In genomic region chr1:34432411-34432775, GRCm38 (mm10) we compare ENCODE assay signal across 9 mouse cellular contexts. TPM values are rescaled to one million over a fixed set of nuclear protein-coding genes. Genes with fewer than 3 reads are reported as not detected.
DNase-seq lines count a peak whose midpoint lies in the region; ATAC-seq lines count a peak whose summit lies in the region.
"Had no signal": no experiment of that assay in that cellular context is flagged by ENCODE, and none has a peak within 500 bp of the region (broad histone marks: within the 10 kb centered on the region; RNA-seq: fewer than 3 reads in every experiment).

No protein-coding gene starts in this region.

- H3K27ac ChIP-seq in forebrain, embryonic 12.5 days: peak overlapping the region; percentile 84; the same call in 1 of the 2 replicates
- no peak overlapping the region; the same call in 1 of the 2 replicates for H3K27ac ChIP-seq in intestine, embryonic 14.5 days (ENCODE audit: low read depth)

- H3K4me3 ChIP-seq in erythroblast, embryonic 14.5 days (replicated peaks): peak overlapping the region; percentile 52
- H3K4me3 ChIP-seq in forebrain, embryonic 12.5 days (replicated peaks): peak overlapping the region; percentile 49
- H3K4me3 ChIP-seq in intestine, embryonic 14.5 days (ENCODE audit: low read depth, low read length): peak overlapping the region; percentile 27

- WGBS in forebrain, embryonic 12.5 days: 31% methylated on average over 13 of the region's 13 CpGs
- 55% methylated on average over 13 of the region's 13 CpGs for WGBS in intestine, embryonic 14.5 days

- H3K27me3 ChIP-seq in erythroblast, embryonic 14.5 days (ENCODE audit: control insufficient read depth): no peaks in the 10 kb centered on the region; the same call in 1 of the 2 replicates
- H3K27me3 ChIP-seq in forebrain, embryonic 12.5 days: no peaks in the 10 kb centered on the region
- H3K27me3 ChIP-seq in intestine, embryonic 14.5 days (replicated peaks; ENCODE audit: control insufficient read depth, insufficient read depth, low read length): no peaks in the 10 kb centered on the region

- H3K36me3 ChIP-seq in erythroblast, embryonic 14.5 days (ENCODE audit: control insufficient read depth): peaks cover 3% of the 10 kb centered on the region
- H3K36me3 ChIP-seq in forebrain, embryonic 12.5 days (replicated peaks): peaks cover 24% of the 10 kb centered on the region
- 0 out of 2 replicates have a peak, but pooled peaks cover 3% of the 10 kb centered on the region for H3K36me3 ChIP-seq in intestine, embryonic 14.5 days (ENCODE audit: control insufficient read depth, insufficient read depth, low read length)

- no peak for ATAC-seq in erythroblast, adult 5-6 weeks (replicated peaks; ENCODE audit: low FRiP score, poor library complexity, severe bottlenecking)
- no peak for ATAC-seq in forebrain, embryonic 12.5 days (ENCODE audit: low FRiP score)
- ATAC-seq in intestine, embryonic 14.5 days (replicated peaks; ENCODE audit: low FRiP score, low TSS enrichment, low read depth): no peak

- H3K4me1 ChIP-seq in erythroblast, embryonic 14.5 days (ENCODE audit: control insufficient read depth): peaks cover 30% of the 10 kb centered on the region
- H3K4me1 ChIP-seq in forebrain, embryonic 12.5 days: peaks cover 12% of the 10 kb centered on the region
- H3K4me1 ChIP-seq in intestine, embryonic 14.5 days (replicated peaks; ENCODE audit: control insufficient read depth, insufficient read depth, low read length): peaks cover 3% of the 10 kb centered on the region

- peak overlapping the region; percentile 65 for H3K4me2 ChIP-seq in forebrain, embryonic 12.5 days
- peak overlapping the region; percentile 48 for H3K4me2 ChIP-seq in intestine, embryonic 14.5 days (ENCODE audit: low read length)

- H3K9ac ChIP-seq in forebrain, embryonic 12.5 days: peak overlapping the region; percentile 63
- no peak overlapping the region; the same call in 1 of the 2 replicates for H3K9ac ChIP-seq in intestine, embryonic 14.5 days (ENCODE audit: low read length)

- peak; percentile 56 for DNase-seq in NIH3T3 (ENCODE audit: low read depth)
- peak; percentile 58 for DNase-seq in intestine, embryonic 14.5 days (ENCODE audit: low spot score)
- DNase-seq in lung, postnatal 36 days: peak; percentile 16
- DNase-seq in spleen, postnatal 36 days (ENCODE audit: low spot score in 2 of 2): no peak
- no peak for DNase-seq in left cerebral cortex, adult 18-20 months (ENCODE audit: low spot score in 2 of 2)

- peaks cover 42% of the 10 kb centered on the region for H3K9me3 ChIP-seq in erythroblast, embryonic 14.5 days (ENCODE audit: control insufficient read depth, low read length)
- H3K9me3 ChIP-seq in forebrain, embryonic 12.5 days: peaks cover 32% of the 10 kb centered on the region
- H3K9me3 ChIP-seq in intestine, embryonic 14.5 days (ENCODE audit: control insufficient read depth, low read length): peaks cover 24% of the 10 kb centered on the region

RNA-seq across cellular contexts. Expression of gene Ccdc115, which starts 7.1 kb away (rescaled TPM):
- polyA plus RNA-seq in erythroblast, embryonic 14.5 days (2012): 0.81 and 1.2 TPM in 2 replicates
- total RNA-seq in erythroblast, adult 5-6 weeks (2015; ENCODE audit: low replicate concordance): 21.1 and 25.5 TPM in 2 replicates
- total RNA-seq in erythroblast, adult 5-6 weeks (2017; ENCODE audit: low replicate concordance): 9.9 and 12.1 TPM in 2 replicates
- polyA plus RNA-seq in forebrain, embryonic 12.5 days (2016; fragmentation: Nextera tagmentation; extraction: Ambion mirVana): 68.9 and 69.8 TPM in 2 replicates
- polyA plus RNA-seq in intestine, embryonic 14.5 days (2014; fragmentation: Nextera tagmentation; extraction: Ambion mirVana): 59.6 and 60.0 TPM in 2 replicates
- total RNA-seq in left cerebral cortex, adult 18-20 months (2021): 10 to 100 TPM; 12.9 to 15.9 TPM

RNA-seq across cellular contexts. Expression of gene Imp4, which starts 7.3 kb away (rescaled TPM):
- polyA plus RNA-seq in erythroblast, embryonic 14.5 days (2012): 2.2 and 2.8 TPM in 2 replicates
- total RNA-seq in erythroblast, adult 5-6 weeks (2015; ENCODE audit: low replicate concordance): 20.5 and 20.6 TPM in 2 replicates
- 5.8 and 6.1 TPM in 2 replicates for total RNA-seq in erythroblast, adult 5-6 weeks (2017; ENCODE audit: low replicate concordance)
- 71.8 and 81.3 TPM in 2 replicates for polyA plus RNA-seq in forebrain, embryonic 12.5 days (2016; fragmentation: Nextera tagmentation; extraction: Ambion mirVana)
- 120 and 126 TPM in 2 replicates for polyA plus RNA-seq in intestine, embryonic 14.5 days (2014; fragmentation: Nextera tagmentation; extraction: Ambion mirVana)
- 10 to 100 TPM; 34.2 to 36.5 TPM for total RNA-seq in left cerebral cortex, adult 18-20 months (2021)

RNA-seq across cellular contexts. Expression of gene Ptpn18, which starts 27.2 kb away (rescaled TPM):
- 1.4 and 1.5 TPM in 2 replicates for polyA plus RNA-seq in erythroblast, embryonic 14.5 days (2012)
- 7.3 and 13.4 TPM in 2 replicates for total RNA-seq in erythroblast, adult 5-6 weeks (2015; ENCODE audit: low replicate concordance)
- 23.1 and 47.7 TPM in 2 replicates for total RNA-seq in erythroblast, adult 5-6 weeks (2017; ENCODE audit: low replicate concordance)
- polyA plus RNA-seq in forebrain, embryonic 12.5 days (2016; fragmentation: Nextera tagmentation; extraction: Ambion mirVana): 3.3 and 5.4 TPM in 2 replicates
- 19.3 and 22.1 TPM in 2 replicates for polyA plus RNA-seq in intestine, embryonic 14.5 days (2014; fragmentation: Nextera tagmentation; extraction: Ambion mirVana)
- 1 to 10 TPM; 3.0 to 4.5 TPM for total RNA-seq in left cerebral cortex, adult 18-20 months (2021)
- polyA plus RNA-seq: C2C12 had no signal

Comparison
In these comparisons a context has a peak if more than half of its experiments do, and no peak if none do; other contexts are left out.
1. DNase-seq: peak in NIH3T3 (single experiment), intestine, embryonic 14.5 days (single experiment) and lung, postnatal 36 days (single experiment); none in spleen, postnatal 36 days (0 of 2) and left cerebral cortex, adult 18-20 months (0 of 2).
2. RNA of gene Ccdc115, which starts 7.1 kb away (polyA plus RNA-seq): 68.9 to 69.8 TPM in forebrain, embryonic 12.5 days and 59.6 to 60.0 TPM in intestine, embryonic 14.5 days; 0.81 to 1.2 TPM in erythroblast, embryonic 14.5 days; every median in the first group is over 10 times any median in the second.
3. RNA of gene Imp4, which starts 7.3 kb away (polyA plus RNA-seq): 120 to 126 TPM in intestine, embryonic 14.5 days and 71.8 to 81.3 TPM in forebrain, embryonic 12.5 days; 2.2 to 2.8 TPM in erythroblast, embryonic 14.5 days; every median in the first group is over 10 times any median in the second.
4. Peak in every context shown above with its lines, with median percentiles within 50 percentile points of each other: H3K4me3 ChIP-seq.